Mouse (Mus musculus): ENCODE results near the gene Cdca3.
A peak's percentile ranks its signal among the peaks of the same experiment; 100 is the strongest.

The Cdca3 gene

DNA sequence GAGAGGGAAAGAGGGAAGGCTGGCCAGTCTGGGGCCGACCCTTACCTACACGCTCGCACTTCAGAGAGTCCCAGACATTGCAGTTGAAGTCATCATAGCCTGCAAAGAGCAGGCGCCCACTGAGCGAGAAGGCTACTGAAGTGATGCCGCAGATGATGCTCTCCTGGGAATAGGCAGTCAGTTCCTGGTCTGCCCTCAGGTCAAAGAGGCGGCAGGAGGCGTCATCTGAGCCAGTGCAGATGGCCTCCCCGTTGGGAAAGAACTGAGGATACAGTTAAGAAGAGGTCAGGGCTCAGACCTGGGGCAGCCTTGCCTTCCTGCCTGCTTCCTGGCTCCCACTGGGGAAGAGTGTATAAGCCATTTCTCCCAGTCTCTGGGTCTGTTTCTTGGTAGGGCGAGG, 6.2 kb downstream of the Cdca3 start:
- DNase-seq, result no peak

DNA sequence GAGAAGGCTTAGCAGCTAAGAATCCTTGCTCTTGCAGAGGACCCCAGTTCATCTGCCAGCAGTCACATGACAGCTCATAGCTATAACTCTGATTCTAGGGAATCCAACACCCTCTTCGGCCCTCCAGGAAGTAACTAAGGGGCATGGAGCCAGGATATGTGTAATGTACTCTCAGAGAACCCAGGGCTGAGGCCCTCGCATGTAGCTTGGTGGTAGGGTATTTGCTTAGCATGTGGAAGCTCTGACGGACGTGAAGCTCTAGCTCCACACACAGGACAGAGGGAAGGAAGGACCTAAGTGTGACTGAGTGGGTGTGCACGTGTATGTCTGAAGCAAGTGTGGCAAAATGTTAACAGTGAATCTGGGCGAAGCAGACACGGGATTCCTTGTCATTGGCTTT, 7.1 kb downstream of the Cdca3 start:
- DNase-seq, result no peak

DNA sequence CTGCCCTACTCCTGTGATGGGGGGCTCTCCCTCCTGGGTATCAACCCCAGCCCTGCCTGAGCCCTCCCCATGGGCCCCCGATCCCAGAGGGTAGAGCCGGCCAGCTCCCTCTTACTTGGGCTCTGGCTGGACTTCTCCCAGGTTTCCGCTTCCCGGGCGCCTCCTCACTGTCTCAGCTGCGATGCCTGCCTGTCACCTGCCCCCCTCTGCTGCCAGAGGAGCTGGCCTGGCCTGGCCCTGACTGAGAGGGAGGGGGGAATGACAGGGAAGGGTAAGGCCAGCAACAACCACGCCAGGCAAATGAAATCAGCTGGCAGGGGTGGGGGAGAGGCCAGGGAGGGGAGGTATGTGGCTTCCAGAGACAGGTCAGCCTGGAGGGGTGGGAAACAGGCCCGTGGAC, 10.5 kb downstream of the Cdca3 start:
- DNase-seq, result no peak

GRCm38 (mm10) chr6:124840241-124841167, 11.2 kb downstream of the Cdca3 start, which contains the start of gene Gnb3:
Gene Gnb3 (minus strand): TSS chr6:124840275.
- no peak for DNase-seq

DNA sequence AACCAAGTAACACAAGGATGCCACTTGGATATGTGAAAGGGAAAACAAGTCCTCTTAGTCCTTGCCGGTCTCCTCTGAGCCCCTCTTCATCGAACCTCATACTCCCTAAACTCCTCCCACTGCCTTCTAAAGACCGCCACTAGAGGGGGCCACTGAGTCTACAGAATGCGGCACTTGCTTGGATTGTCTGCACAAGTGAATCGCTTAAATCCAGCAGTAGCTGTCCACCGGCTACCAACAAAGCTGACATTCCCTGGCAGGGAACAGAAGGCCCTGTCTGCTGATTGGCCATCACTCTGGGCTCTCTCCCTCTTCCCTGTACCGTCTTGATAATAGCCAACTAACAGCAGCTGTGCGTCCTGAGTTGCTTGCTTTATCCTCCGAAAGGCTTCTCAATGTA, 18.0 kb downstream of the Cdca3 start:
- peak; percentile 90 to 95 for DNase-seq

- no peak for DNase-seq
Observed at GRCm38 (mm10) chr6:124850535-124850934, 21.2 kb downstream of the Cdca3 start.

- DNase-seq, result no peak
Observed at GRCm38 (mm10) chr6:124854647-124855046, 25.3 kb downstream of the Cdca3 start.

DNA sequence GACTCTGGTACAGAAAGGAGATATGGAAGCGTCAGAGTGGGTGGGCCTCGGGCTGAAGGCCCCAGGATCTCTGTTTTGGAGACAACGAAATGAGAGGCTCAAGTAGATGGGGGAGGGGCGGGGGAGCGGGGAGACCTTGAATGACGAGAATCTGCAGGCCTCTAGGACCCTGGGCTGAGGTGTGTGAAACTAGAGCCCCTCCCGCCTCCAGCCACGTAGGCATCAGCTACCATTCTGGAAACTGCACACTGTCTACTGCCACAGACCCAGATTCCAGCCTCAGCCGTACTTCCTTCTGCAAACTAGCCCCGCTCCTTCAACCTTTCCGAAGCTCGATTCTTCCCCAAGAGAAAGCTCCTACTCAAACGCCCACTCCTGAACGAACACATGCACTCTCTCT, 27.0 kb downstream of the Cdca3 start:
- peak in 1 of 2 experiments; percentile 21 for DNase-seq

DNA sequence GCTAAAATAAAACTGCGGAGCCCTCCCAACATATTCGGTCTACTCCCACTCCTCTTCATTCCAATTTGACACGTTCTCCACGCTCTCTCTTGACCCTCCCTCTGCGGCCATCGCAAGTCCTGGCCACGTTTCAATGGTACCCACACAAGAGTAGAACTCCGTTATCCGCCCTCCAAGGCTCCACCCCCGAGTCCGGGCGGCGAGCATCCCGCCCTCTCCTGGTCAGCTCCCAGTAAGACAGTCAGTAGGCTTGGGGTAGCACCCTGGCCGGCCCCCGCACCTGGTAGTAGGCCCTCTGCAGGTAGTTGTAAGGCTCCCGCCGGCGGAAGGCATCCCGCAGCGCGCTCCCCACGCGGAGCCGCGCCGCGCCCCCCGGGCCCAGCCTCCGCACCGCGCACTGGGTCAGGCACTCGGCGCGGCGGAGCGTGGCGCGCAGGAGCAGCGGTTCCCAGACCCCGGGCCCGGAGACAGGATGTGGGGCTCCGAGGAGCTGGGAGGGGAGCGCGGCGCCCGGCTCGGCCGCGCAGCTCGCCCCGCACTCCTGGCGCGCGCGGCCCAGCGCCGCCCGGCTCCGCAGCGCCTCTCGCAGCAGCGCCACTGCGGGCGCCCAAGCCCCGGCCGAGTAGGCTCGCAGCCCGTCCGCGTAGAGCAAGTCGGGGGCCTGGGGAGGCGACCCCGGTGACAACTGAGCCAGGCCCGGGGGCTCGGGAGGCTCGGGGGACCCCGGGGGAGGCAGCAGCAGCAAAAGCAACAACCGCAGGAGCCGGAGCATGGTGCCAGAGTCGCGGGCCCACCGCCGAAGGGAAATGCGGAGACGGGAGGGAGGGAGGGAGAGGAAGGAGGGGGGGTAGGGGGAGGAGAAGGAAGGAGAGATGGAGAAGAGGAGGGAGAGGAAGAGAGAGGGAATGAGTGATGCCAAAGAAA, 27.8 kb downstream of the Cdca3 start, which contains the start of gene P3h3:
P3h3 (minus strand) TSS at position 837 of the 924 bp plus-strand sequence.
- DNase-seq, result peak; percentile 82 to 85

GRCm38 (mm10) chr6:124857840-124858530, 28.6 kb downstream of the Cdca3 start:
- peak in 1 of 2 experiments; percentile 16 for DNase-seq

DNA sequence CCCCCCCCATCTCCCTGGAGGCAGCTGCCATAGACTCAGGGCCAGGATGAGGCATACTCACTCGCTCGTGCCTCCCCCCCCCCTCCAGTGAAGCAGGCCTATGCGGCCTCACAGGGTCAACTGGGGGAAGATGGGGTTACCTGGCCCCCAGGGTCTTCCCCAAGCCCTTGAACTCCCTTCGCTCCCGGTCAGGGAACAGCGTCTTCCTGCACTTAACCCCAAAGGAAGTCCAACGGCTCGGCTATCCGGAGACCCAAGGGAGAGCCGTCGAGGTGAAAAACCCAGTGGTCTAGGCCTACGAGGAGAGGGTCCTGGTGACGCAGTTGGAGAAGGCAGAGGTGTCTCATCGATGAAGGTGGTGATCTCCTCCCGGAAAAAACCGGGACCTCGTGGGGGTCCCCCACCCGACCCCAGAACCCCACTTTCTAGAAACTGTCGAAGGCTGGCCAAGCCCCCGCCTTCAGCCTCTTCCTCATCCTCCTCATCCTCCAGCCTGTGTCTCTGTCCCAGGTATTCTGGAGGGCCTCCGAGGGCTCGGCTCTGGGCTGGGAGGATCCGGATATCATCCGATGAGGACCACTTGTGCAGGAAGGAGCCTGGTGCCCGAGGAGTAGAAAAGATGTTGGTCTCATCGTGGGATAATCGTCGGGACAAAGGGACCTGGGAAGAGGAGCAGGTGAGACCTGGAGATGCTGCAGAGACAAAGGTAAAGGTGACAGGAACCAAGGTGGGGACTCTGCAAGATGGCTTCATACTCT, 29.4 kb downstream of the Cdca3 start:
- no peak for DNase-seq

- peak; percentile 86 to 90 for DNase-seq
Observed at GRCm38 (mm10) chr6:124859725-124860124, 30.4 kb downstream of the Cdca3 start.

DNA sequence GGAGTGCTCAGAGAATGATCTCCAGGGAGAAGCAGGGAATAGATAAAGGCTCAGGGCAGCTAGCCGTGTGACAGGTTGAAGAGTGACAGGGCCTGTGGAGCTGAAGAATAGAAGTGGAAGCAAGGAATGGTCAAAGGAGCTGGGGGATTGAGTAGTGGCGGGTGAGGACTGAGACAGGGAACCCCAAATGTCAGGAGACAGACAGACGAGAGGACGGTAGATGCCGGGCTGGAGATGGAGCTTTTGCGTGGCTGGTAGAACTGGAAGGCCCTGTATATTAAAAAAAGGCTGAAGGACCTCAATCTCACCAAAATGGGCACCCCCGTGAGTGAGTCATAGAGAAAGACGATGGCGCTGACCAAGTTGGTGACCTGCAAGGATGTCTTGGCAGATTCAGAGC, 31.2 kb downstream of the Cdca3 start:
- DNase-seq, result no peak

DNA sequence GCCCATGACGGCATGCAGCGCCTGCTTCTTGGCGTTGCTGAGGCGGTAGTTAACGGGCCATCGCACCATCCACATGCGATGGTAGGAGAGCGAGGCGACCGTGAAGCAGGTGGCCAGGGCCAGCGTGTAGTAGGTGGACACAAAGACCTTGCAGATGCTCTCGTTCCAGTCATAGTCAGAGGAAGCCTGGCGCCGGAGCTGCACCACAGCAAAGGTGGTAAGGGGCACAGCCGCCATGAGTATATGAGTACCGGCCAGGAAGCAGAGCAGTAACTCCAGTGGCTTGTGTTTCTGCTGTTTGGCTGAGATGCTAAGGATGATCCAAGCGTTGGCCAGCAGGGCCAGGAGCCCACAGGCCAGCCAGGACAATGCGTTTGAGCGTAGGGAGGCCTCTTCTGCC, 31.9 kb downstream of the Cdca3 start:
- DNase-seq, result peak in 1 of 2 experiments; percentile 42

GRCm38 (mm10) chr6:124861802-124862201, 32.5 kb downstream of the Cdca3 start:
- peak; percentile 22 to 49 for DNase-seq

- DNase-seq, result peak; percentile 29 to 32
Observed at GRCm38 (mm10) chr6:124862406-124863124, 33.2 kb downstream of the Cdca3 start.

DNA sequence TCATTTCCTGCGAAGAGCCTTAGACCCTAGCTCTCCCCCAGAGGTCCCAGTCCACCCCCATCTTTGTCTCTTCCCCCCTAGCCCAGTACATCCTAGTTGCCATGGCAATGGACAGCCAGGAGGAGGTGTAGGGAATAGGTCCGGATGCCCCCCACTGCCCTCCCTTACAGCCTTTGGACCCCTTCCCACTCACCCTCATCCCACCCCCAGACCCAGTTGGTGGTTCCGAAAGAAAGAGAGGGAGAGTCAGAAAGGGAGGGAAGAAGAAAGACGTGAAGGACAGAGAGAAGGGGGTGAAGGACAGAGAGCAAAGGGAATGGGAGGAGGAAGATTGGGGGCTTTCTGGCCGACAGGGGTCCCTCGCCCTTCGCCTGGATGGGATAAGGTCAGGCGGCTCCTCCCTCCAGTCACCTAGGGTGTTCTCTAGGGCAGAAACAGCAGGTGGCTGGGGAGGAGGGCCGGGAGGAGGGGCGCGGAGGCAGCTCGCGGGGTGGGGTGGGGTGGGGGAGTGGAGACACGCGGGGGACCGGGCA, 33.8 kb downstream of the Cdca3 start:
- peak; percentile 78 to 88 for DNase-seq

GRCm38 (mm10) chr6:124863658-124864298, 34.4 kb downstream of the Cdca3 start, which contains the start of gene Gpr162:
Gene Gpr162 (minus strand): TSS chr6:124863983.
- peak; percentile 70 to 78 for DNase-seq

GRCm38 (mm10) chr6:124865766-124866362, 36.5 kb downstream of the Cdca3 start:
- DNase-seq, result peak in 1 of 2 experiments; percentile 40

- DNase-seq, result no peak
Observed at GRCm38 (mm10) chr6:124866560-124866959, 37.2 kb downstream of the Cdca3 start.
